Mouse (Mus musculus): ENCODE results near the gene Trafd1. TPM values are rescaled to one million over a fixed set of nuclear protein-coding genes. Genes with fewer than 3 reads are reported as not detected.
A peak's percentile ranks its signal among the peaks of the same experiment; 100 is the strongest.

Trafd1 gene
- 10 to 100 TPM; 33.7 to 38.3 TPM for polyA plus RNA-seq (2017; shearing (Covaris generic))

- peak; percentile 80 for ATAC-seq
These were observed at the start of gene Trafd1 for GRCm38 (mm10) chr5:121385461-121386119. TSS of gene Trafd1 (minus strand) at chr5:121385632.

DNA sequence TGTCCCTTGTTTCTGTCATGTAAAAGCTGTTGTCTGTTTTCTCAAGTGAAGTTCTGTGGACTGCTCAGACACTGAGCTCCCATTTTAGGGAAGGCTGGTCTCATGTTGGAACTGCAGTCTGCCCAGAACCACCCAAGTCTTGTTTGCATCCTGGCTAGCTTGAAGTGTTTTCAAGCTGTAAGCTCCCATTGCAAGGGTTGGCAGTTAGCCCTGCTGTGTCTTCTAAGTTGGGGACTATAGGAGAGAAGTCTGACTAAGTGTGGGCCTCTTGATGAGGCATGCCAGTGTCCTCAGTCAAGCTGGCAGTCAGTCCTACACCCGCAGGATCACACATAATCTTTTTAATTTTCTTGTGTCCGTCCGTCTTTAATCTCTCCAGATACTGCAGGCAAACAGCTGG is 43.5 kb upstream of the Trafd1 start:
- ATAC-seq: no peak

DNA sequence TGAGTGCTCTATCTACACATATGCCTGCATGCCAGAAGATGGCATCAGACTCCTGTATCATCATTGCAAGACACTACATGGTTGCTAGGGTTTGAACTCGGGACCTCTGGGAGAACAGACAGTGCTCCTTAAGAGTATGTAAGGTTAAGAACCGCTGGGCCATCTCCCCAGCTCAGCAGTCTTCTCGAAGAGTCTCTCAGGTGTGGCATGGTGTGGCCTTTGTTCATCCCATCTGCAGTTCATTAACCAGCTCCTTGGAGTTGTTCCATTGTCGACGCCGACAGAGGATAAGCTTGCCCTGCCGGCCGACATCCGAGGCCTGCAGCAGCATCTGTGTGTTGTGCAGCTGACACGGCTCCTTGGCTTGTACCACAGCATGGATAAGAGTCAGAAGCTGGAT is 37.9 kb upstream of the Trafd1 start:
- ATAC-seq: no peak

- ATAC-seq: no peak
These were observed 37.4 kb upstream of the Trafd1 start for GRCm38 (mm10) chr5:121422787-121423186.

GRCm38 (mm10) chr5:121420721-121421120 is 35.3 kb upstream of the Trafd1 start:
- no peak for ATAC-seq

DNA sequence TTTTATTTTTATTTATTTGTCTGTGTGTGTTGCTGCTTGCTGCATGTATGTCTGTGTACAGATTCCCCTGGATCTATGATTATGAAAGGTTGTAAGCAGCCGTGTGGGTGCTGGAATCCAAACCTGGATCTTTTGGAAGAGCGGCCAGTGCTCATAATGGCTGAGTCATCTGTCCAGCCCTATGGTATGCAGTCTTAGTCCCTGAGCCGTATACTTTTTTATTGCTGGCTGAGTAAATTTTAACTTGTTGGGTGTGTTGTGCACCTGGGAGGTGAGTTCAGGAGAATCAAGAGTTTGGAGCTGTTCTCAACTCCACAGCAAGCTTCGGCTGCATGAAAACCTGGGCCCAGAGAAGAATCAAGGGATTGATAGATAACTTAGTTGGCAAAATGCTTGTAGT is 25.5 kb upstream of the Trafd1 start:
- ATAC-seq: no peak

DNA sequence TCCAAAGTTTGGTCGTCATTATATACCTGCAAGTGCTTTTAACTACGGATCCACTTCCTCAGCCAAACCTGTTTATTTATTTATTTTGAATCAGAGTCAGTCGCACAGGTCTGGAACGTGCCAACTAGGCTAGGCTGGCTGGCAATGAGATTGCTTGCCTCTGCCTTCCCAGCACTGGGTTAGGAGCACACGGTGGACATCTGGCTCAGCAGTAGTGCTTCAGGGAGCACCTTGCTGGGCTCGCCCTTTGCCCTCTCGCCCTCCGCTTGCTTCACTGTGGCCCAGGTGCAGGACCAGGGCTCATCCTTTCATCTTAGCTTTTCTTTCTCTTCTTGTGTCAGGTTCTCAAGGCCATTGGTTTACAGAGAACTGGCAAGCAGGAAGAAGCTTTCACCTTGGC is 22.4 kb upstream of the Trafd1 start:
- no peak for ATAC-seq

GRCm38 (mm10) chr5:121400849-121401248 is 15.4 kb upstream of the Trafd1 start:
- ATAC-seq: no peak

GRCm38 (mm10) chr5:121400064-121400463 is 14.6 kb upstream of the Trafd1 start:
- no peak for ATAC-seq

- ATAC-seq: no peak
These were observed 14.1 kb upstream of the Trafd1 start for GRCm38 (mm10) chr5:121399540-121399939.

GRCm38 (mm10) chr5:121398965-121399462 is 13.6 kb upstream of the Trafd1 start:
- no peak for ATAC-seq

GRCm38 (mm10) chr5:121398146-121398964 is 12.9 kb upstream of the Trafd1 start:
- ATAC-seq: peak; percentile 7

DNA sequence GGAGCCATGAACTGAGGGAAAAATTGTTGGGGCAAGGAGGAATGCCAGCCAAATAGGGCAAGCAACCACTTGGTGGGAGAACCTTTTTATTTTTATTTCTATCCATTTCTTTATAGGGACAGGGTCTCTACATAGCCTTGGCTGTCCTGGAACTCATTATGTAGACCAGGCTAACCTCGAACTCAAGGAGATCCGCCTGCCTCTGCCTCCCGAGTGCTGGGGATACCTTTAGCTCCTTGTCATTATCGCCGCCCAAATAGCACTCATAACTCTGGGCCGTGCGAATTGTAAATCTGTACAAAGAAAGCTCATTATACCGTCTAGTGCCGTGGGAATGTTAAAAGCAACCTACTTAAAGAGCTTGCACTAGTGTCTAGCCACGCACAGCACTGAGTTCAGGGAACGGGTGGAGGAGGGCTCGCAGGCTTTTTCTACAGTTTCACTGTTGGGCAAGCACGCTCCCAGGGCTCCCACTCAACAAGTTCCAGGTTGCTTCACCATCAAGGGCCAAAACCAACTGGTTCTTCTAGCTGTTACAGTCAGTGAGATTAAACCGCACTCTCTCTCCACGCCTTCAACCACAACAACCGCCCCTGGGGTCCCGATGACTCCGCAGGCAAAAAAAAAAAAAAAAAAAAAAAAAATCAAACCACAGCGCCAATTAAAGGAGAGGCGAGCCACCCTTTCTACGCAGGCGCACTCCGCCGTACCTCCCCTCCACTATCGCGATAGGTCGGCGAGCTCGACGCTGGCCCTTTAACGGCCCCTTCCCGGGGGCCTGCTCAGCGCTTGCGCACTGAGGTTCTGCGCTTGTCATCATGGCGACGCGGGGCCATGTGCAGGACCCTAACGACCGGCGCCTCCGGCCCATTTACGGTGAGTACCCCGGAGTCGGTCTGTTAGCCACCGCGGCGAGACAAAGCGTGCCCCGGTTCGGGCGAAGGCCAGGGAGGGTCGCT is 12.0 kb upstream of the Trafd1 start, which contains the start of gene Naa25:
Naa25 (plus strand) TSS at position 750 of the 959 bp plus-strand sequence.
- ATAC-seq: peak; percentile 93

DNA sequence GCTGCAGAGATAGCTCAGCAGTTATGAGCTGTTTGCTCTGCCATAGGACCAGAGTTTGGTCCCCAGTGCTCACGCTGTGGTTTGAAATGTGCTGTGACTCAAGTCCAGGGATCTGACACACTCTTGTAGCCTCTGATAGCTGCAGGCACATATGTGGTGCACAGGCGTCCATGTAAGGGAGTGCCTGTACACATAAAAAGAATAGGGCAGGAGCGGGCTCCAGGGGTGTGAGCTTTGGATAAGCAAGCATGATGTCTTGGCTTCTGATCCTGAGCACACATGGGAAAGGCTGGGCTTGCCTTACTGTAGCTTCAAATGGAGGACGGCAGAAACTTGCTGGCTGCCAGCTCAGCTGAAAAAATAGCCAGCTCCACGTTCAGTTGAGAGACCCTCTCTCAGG is 10.2 kb upstream of the Trafd1 start:
- no peak for ATAC-seq

DNA sequence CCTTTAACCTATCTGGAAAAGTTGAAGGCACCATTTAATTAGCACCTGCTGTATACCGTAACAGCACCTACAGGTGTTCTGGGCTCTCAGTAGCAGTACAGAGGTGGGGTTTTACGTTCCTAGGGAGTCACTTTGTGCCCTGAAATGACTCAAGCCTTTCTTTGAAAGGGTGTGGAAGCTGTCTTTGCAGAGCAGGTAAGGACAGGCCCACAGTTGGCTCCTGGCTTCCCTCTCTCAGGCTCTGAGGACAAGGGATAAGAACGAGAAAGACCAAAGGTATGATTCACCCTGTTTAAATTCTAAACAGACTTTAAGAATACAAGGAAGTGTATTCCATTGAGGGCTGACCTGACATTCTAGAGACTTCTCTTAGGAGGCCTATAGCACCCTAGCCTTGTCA is 8.0 kb upstream of the Trafd1 start:
- no peak for ATAC-seq

- no peak for ATAC-seq
These were observed 7.4 kb upstream of the Trafd1 start for GRCm38 (mm10) chr5:121392667-121393380.

DNA sequence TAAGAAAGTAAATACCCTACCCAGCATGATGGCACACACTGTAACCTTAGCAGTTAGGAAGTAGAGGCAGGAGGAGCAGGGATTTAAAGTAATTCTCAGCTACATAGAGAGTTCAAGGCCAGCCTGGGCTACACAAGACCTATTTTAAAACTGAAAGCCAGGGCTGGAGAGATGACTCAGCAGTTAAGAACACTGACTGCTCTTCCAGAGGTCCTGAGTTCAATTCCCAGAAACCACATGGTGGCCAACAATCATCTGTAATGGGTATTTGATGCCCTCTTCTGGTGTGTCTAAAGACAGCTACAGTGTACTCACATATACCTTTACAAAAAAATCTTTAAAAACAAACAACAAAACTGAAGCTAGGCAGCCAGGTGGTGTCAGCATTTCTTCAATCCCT is 4.3 kb upstream of the Trafd1 start:
- ATAC-seq: no peak

DNA sequence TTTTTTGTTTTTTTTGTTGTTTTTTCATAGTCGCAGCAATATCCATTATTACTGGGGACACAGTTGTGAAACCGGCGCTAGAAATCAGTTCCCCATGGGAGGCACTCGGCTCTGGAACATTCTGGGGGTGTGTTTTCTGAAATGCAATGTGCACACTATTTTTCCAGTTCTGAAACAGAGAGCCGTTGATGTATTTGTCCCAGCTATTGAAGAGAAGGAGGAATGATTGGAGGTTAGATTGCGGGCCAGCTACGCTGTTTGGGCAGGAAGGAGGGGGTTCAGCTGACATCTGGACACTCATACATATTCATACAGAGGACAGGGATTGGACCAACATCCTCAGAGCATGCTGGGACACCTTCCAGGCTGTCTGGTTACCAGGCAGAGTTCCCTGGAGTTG is 3.7 kb upstream of the Trafd1 start:
- ATAC-seq: no peak

DNA sequence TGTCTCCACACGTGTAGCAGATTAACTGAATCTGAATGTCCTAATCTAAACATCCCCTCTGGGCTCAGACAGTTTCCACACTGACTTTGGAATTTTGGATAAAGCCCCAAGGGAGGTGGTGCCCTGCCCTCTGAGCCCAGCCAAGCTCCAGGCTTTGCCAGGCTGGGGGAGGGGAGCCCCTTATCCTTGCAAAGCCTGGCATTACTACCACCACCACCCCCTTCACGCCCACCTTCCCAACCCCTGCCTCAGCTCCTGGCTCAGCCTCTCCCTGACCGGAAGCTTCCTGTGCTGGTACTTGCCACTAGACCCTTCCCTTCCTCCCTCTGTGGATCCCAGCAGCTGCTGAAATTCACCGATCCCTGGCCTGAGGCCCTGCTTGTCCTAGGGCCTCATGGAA is 1.7 kb upstream of the Trafd1 start:
- no peak for ATAC-seq

DNA sequence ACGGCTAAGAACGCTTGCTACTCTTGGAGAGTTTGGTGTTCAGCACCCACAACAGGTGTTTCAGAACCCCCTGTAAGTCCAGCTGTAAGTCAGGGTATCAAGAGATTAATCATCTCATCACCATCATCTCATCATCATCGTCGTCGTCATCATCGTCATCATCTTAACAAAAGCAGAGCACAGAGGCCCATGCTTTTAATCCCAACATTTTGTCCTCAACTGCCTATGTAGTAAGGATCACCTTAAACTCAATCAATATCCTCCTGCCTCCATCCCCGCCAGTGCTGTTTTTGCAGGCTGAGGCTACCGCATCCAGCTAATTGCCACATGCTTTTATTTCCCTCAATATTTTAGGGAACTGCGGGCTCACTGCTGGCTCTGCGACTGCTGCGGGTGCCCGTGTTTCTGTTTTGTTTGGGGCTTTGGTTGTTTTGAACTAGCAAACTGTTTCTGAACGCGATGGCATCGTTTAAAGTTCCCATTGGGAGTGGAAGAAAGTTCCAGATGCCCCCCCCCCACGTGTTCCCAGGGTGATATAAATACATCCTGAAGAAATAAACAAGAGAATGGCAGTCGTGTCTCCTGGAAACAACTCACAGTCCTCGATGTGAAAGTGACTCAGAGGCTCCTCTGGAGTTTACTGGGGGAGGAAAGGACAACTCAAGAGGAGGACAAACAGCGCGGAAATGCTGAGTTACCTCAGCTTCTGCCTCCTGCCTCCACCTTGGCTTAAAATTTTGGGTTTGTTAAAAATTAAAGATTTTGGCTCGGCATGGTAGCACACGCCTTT is 883 bp upstream of the Trafd1 start:
- no peak for ATAC-seq

All from activated CD4-positive, CD25-positive, alpha-beta regulatory T cell, adult 4 months (primary cell).